ENCODE assay signal across 7 mouse cellular contexts in genomic region chr3:148988996-148989817, GRCm38 (mm10). TPM values are rescaled to one million over a fixed set of nuclear protein-coding genes. Genes with fewer than 3 reads are reported as not detected.
DNase-seq lines count a peak whose midpoint lies in the region; ATAC-seq and TF ChIP-seq lines count a peak whose summit lies in the region.

No protein-coding gene starts in this region.

- TF ChIP-seq POLR2A in bone marrow macrophage, adult 2 months (IDR thresholded peaks at IDR 0.05; ENCODE audit: borderline replicate concordance, low read depth, low read length): no peak
- peak; percentile 91 for TF ChIP-seq POLR2A in embryonic fibroblast, embryonic 13.5 days (IDR thresholded peaks at IDR 0.05; ENCODE audit: low read depth, low read length)

- peaks cover 12% of the 10 kb centered on the region for H3K4me1 ChIP-seq in bone marrow macrophage, adult 2 months (ENCODE audit: control insufficient read depth, insufficient read depth, low read length)
- peaks cover 2% of the 10 kb centered on the region; the same call in 1 of the 2 replicates for H3K4me1 ChIP-seq in embryonic fibroblast, embryonic 13.5 days (ENCODE audit: control insufficient read depth, insufficient read depth, low read length)
- peaks cover 5% of the 10 kb centered on the region; the same call in 1 of the 2 replicates for H3K4me1 ChIP-seq in kidney, embryonic 14.5 days (ENCODE audit: control insufficient read depth, insufficient read depth, low read length)
- H3K4me1 ChIP-seq in limb, embryonic 15.5 days: peaks cover 17% of the 10 kb centered on the region
- H3K4me1 ChIP-seq in midbrain, embryonic 16.5 days (ENCODE audit: control insufficient read depth, insufficient read depth, low read length): peaks cover 11% of the 10 kb centered on the region

- no peaks in the 10 kb centered on the region for H3K27me3 ChIP-seq in kidney, embryonic 14.5 days (ENCODE audit: control insufficient read depth, insufficient read depth, low read length)
- H3K27me3 ChIP-seq in limb, embryonic 15.5 days: no peaks in the 10 kb centered on the region
- H3K27me3 ChIP-seq in midbrain, embryonic 16.5 days (ENCODE audit: control insufficient read depth, insufficient read depth, low read depth, low read length): no peaks in the 10 kb centered on the region
- peaks cover 5% of the 10 kb centered on the region; the same call in 1 of the 2 replicates for H3K27me3 ChIP-seq in splenic B cell, adult 2 months (ENCODE audit: control insufficient read depth, insufficient read depth, low read length, poor library complexity, severe bottlenecking)

- DNase-seq in heart, adult 9 months (ENCODE audit: low spot score in 2 of 2): peak; percentile 88 to 89
- DNase-seq in splenic B cell, adult 2 months (ENCODE audit: low read depth, low spot score): peak; percentile 46

- H3K4me2 ChIP-seq in kidney, embryonic 14.5 days (replicated peaks; ENCODE audit: low read depth, low read length): peak overlapping the region; percentile 76
- peak overlapping the region; percentile 78 for H3K4me2 ChIP-seq in limb, embryonic 15.5 days
- peak overlapping the region; percentile 58 for H3K4me2 ChIP-seq in midbrain, embryonic 16.5 days (ENCODE audit: low read length)

- peak overlapping the region; percentile 97 for H3K9ac ChIP-seq in kidney, embryonic 14.5 days (ENCODE audit: low read depth, low read length)
- peak overlapping the region; percentile 96 for H3K9ac ChIP-seq in limb, embryonic 15.5 days
- H3K9ac ChIP-seq in midbrain, embryonic 16.5 days (ENCODE audit: low read depth, low read length): peak overlapping the region; percentile 88

- peak overlapping the region; percentile 70 for H3K4me3 ChIP-seq in bone marrow macrophage, adult 2 months (ENCODE audit: insufficient read depth, low read length)
- H3K4me3 ChIP-seq in embryonic fibroblast, embryonic 13.5 days (ENCODE audit: insufficient read depth, low read length): peak overlapping the region; percentile 79
- H3K4me3 ChIP-seq in kidney, embryonic 14.5 days (ENCODE audit: low read length): peak overlapping the region; percentile 84
- peak overlapping the region; percentile 96 for H3K4me3 ChIP-seq in limb, embryonic 15.5 days
- peak overlapping the region; percentile 90 for H3K4me3 ChIP-seq in midbrain, embryonic 16.5 days (ENCODE audit: low read depth, low read length)

- ATAC-seq in kidney, embryonic 14.5 days (ENCODE audit: low FRiP score, low TSS enrichment): peak; percentile 89
- ATAC-seq in limb, embryonic 15.5 days (ENCODE audit: insufficient number of reproducible peaks, low FRiP score, low TSS enrichment, low read depth): peak; percentile 88
- ATAC-seq in midbrain, embryonic 16.5 days: peak; percentile 90

- WGBS in kidney, embryonic 14.5 days: under 1% methylated on average over 64 of the region's 75 CpGs
- WGBS in limb, embryonic 15.5 days: under 1% methylated on average over 67 of the region's 75 CpGs
- under 1% methylated on average over 70 of the region's 75 CpGs for WGBS in midbrain, embryonic 16.5 days

- no peaks in the 10 kb centered on the region for H3K9me3 ChIP-seq in kidney, embryonic 14.5 days (ENCODE audit: control insufficient read depth, low read length)
- H3K9me3 ChIP-seq in limb, embryonic 15.5 days: no peaks in the 10 kb centered on the region
- H3K9me3 ChIP-seq in midbrain, embryonic 16.5 days (replicated peaks; ENCODE audit: control insufficient read depth, low read length, poor library complexity, severe bottlenecking): no peaks in the 10 kb centered on the region

- TF ChIP-seq CTCF in bone marrow macrophage, adult 2 months (IDR thresholded peaks at IDR 0.05; ENCODE audit: low read depth, low read length): no peak
- no peak for TF ChIP-seq CTCF in embryonic fibroblast, embryonic 13.5 days (IDR thresholded peaks at IDR 0.05; ENCODE audit: borderline replicate concordance, insufficient read depth, low read length)

- H3K27ac ChIP-seq in bone marrow macrophage, adult 2 months (ENCODE audit: insufficient read depth, low read depth, low read length): peak overlapping the region; percentile 48
- H3K27ac ChIP-seq in embryonic fibroblast, embryonic 13.5 days (ENCODE audit: insufficient read depth, low read length): peak overlapping the region; percentile 79
- H3K27ac ChIP-seq in kidney, embryonic 14.5 days (ENCODE audit: low read depth, low read length): peak overlapping the region; percentile 99
- peak overlapping the region; percentile 100 for H3K27ac ChIP-seq in limb, embryonic 15.5 days
- peak overlapping the region; percentile 98 for H3K27ac ChIP-seq in midbrain, embryonic 16.5 days (ENCODE audit: low read length)

- no peaks in the 10 kb centered on the region for H3K36me3 ChIP-seq in kidney, embryonic 14.5 days (ENCODE audit: control insufficient read depth, insufficient read depth, low read length)
- H3K36me3 ChIP-seq in limb, embryonic 15.5 days: no peaks in the 10 kb centered on the region
- no peaks in the 10 kb centered on the region for H3K36me3 ChIP-seq in midbrain, embryonic 16.5 days (ENCODE audit: control insufficient read depth, insufficient read depth, low read length)
- no peaks in the 10 kb centered on the region for H3K36me3 ChIP-seq in splenic B cell, adult 2 months (ENCODE audit: control insufficient read depth, insufficient read depth, low read length, poor library complexity, severe bottlenecking)

RNA-seq across cellular contexts. Expression of gene Adgrl2, which starts 1.1 kb away (rescaled TPM):
- 42.2 and 45.1 TPM in 2 replicates for polyA plus RNA-seq in bone marrow macrophage, adult 2 months (2012; ENCODE audit: insufficient read depth, insufficient read length, missing spikeins)
- polyA plus RNA-seq in embryonic fibroblast, embryonic 13.5 days (2011; ENCODE audit: insufficient read length, low read depth, missing spikeins): 90.1 and 112 TPM in 2 replicates
- polyA plus RNA-seq in kidney, embryonic 14.5 days (2014; fragmentation: Nextera tagmentation; extraction: Ambion mirVana): 85.3 and 105 TPM in 2 replicates
- 69.0 and 84.6 TPM in 2 replicates for polyA plus RNA-seq in limb, embryonic 15.5 days (2015; fragmentation: Nextera tagmentation; extraction: Ambion mirVana)
- polyA plus RNA-seq in midbrain, embryonic 16.5 days (2015; fragmentation: Nextera tagmentation; extraction: Ambion mirVana): 117 and 119 TPM in 2 replicates

Comparison
In these comparisons a context has a peak if more than half of its experiments do, and no peak if none do; other contexts are left out.
1. Peak in every context shown above with its lines: DNase-seq, ATAC-seq, H3K4me3 ChIP-seq and H3K27ac ChIP-seq.
2. H3K27ac ChIP-seq: peak in every context shown above with its lines; median percentile 100 in limb, embryonic 15.5 days; 99 in kidney, embryonic 14.5 days; 98 in midbrain, embryonic 16.5 days; 79 in embryonic fibroblast, embryonic 13.5 days; 48 in bone marrow macrophage, adult 2 months.